Mouse (Mus musculus) forebrain, embryonic 16.5 days (tissue): ENCODE data around the gene Sh2d7. TPM values are rescaled to one million over a fixed set of nuclear protein-coding genes. Genes with fewer than 3 reads are reported as not detected.

Experiments used
- ATAC-seq: fragments of 200-750 bp; cut with Nextera tagmentation; 2 replicates; pipeline ENCODE4 v1.8.0; 2017; ENCODE audit warnings: mild to moderate bottlenecking, moderate library complexity
- H3K27ac ChIP-seq: fragments of 300-500 bp; sonication (generic); 2 replicates; pipeline ENCODE4 v1.5.1; 2014; ENCODE audit warnings: low read length, control low read depth
- H3K27me3 ChIP-seq: fragments of 300-500 bp; sonication (generic); replicated peaks from 2 replicates; pipeline ENCODE4 v1.6.1; 2014; ENCODE audit warnings: low read length; ENCODE audit not compliant: control insufficient read depth, insufficient read depth
- H3K36me3 ChIP-seq: fragments of 300-500 bp; sonication (generic); 2 replicates; pipeline ENCODE4 v1.6.1; 2014; ENCODE audit not compliant: control insufficient read depth, insufficient read depth
- H3K4me1 ChIP-seq: fragments of 300-500 bp; sonication (generic); replicated peaks from 2 replicates; pipeline ENCODE4 v1.6.1; 2014; ENCODE audit warnings: low read length; ENCODE audit not compliant: control insufficient read depth, insufficient read depth
- H3K4me2 ChIP-seq: fragments of 300-500 bp; sonication (generic); 2 replicates; pipeline ENCODE4 v1.6.1; 2014; ENCODE audit warnings: mild to moderate bottlenecking, low read length, control low read depth
- H3K4me3 ChIP-seq: fragments of 300-500 bp; sonication (generic); replicated peaks from 2 replicates; pipeline ENCODE4 v1.5.1; 2014; ENCODE audit warnings: mild to moderate bottlenecking, low read length, control low read depth
- H3K9ac ChIP-seq: fragments of 300-500 bp; sonication (generic); replicated peaks from 2 replicates; pipeline ENCODE4 v1.6.1; 2014; ENCODE audit warnings: low read depth, low read length, control low read depth
- H3K9me3 ChIP-seq: fragments of 300-500 bp; sonication (generic); 2 replicates; pipeline ENCODE4 v1.6.1; 2016; ENCODE audit warnings: low read length; ENCODE audit not compliant: control insufficient read depth
- WGBS: fragments of 180-500 bp; shearing (Covaris S2); extraction: QIAGEN DNeasy Blood & Tissue Kit; methylation state at CpG from one replicate; pipeline ENCODE4 v1.1.7; 2014; 5-methylcytosine and 5-hydroxymethylcytosine counted together
- polyA plus RNA-seq: library from polyadenylated mRNA; unstranded; fragments of >200 nt; fragmentation: Nextera tagmentation; extraction: Ambion mirVana; gene quantifications from 2 replicates; pipeline ENCODE4 v1.2.1, GENCODE M21; 2015

Sh2d7 gene
- 0.16 TPM in 1 of 2 replicates, not detected in the other for polyA plus RNA-seq

GRCm38 (mm10) chr9:54538684-54539083 lies at the start of gene Sh2d7:
TSS of gene Sh2d7 (plus strand) at chr9:54538984.
- 94% methylated on average over 14 of the region's 14 CpGs for WGBS
- Histone ChIP-seq H3K36me3 (no peaks in the 10 kb centered on the region), H3K4me2 (no peak within 1 kb of the TSS), H3K4me3 (no peak within 1 kb of the TSS), H3K9me3 (no peaks in the 10 kb centered on the region), H3K9ac (no peak within 1 kb of the TSS), H3K27me3 (no peaks in the 10 kb centered on the region), H3K27ac (peak within 1 kb of the TSS; percentile 86), H3K4me1 (peaks cover 29% of the 10 kb centered on the region)
- ATAC-seq, result no peak

GRCm38 (mm10) chr9:54489599-54489998 lies 49.2 kb upstream of the Sh2d7 start:
- WGBS, result 79% methylated on average over 2 of the region's 2 CpGs
- H3K9me3 ChIP-seq, result no peaks in the 10 kb centered on the region
- H3K27ac ChIP-seq, result no peak overlapping the region
- H3K4me3 ChIP-seq, result no peak overlapping the region
- no peak overlapping the region for H3K4me2 ChIP-seq
- no peaks in the 10 kb centered on the region for H3K27me3 ChIP-seq
- no peaks in the 10 kb centered on the region for H3K4me1 ChIP-seq
- H3K9ac ChIP-seq, result no peak overlapping the region
- no peak for ATAC-seq
- no peaks in the 10 kb centered on the region for H3K36me3 ChIP-seq

- H3K4me1 ChIP-seq, result no peaks in the 10 kb centered on the region
- no peak overlapping the region for H3K4me2 ChIP-seq
- no peaks in the 10 kb centered on the region for H3K36me3 ChIP-seq
- H3K27me3 ChIP-seq, result no peaks in the 10 kb centered on the region
- H3K9me3 ChIP-seq, result no peaks in the 10 kb centered on the region
- ATAC-seq, result no peak
- no peak overlapping the region for H3K27ac ChIP-seq
- no peak overlapping the region for H3K4me3 ChIP-seq
- 95% methylated on average over 2 of the region's 2 CpGs for WGBS
- H3K9ac ChIP-seq, result no peak overlapping the region
Measured at GRCm38 (mm10) chr9:54490431-54490830, 48.4 kb upstream of the Sh2d7 start.

- 85% methylated on average over 6 of the region's 6 CpGs for WGBS
- H3K4me1 ChIP-seq, result peaks cover 24% of the 10 kb centered on the region
Measured at GRCm38 (mm10) chr9:54499291-54499690, 39.5 kb upstream of the Sh2d7 start.

GRCm38 (mm10) chr9:54499791-54500190 lies 39.0 kb upstream of the Sh2d7 start:
- Histone ChIP-seq H3K9me3 (no peaks in the 10 kb centered on the region), H3K4me1 (peaks cover 24% of the 10 kb centered on the region), H3K4me2 (peak overlapping the region; percentile 53), H3K27me3 (no peaks in the 10 kb centered on the region), H3K36me3 (no peaks in the 10 kb centered on the region), H3K27ac (no peak overlapping the region), H3K9ac (no peak overlapping the region), H3K4me3 (peak overlapping the region; percentile 22)
- no peak for ATAC-seq
- WGBS, result 76% methylated on average over 3 of the region's 3 CpGs

More at GRCm38 (mm10) chr9:54499291-54499690, 39.5 kb upstream of the Sh2d7 start:
- Histone ChIP-seq H3K4me2 (peak overlapping the region; percentile 53), H3K4me3 (no peak overlapping the region), H3K9me3 (no peaks in the 10 kb centered on the region), H3K27ac (no peak overlapping the region), H3K27me3 (no peaks in the 10 kb centered on the region), H3K36me3 (no peaks in the 10 kb centered on the region), H3K9ac (no peak overlapping the region)
- no peak for ATAC-seq

- H3K36me3 ChIP-seq, result no peaks in the 10 kb centered on the region
- peak overlapping the region; percentile 81 for H3K4me3 ChIP-seq
- H3K27me3 ChIP-seq, result no peaks in the 10 kb centered on the region
- peaks cover 24% of the 10 kb centered on the region for H3K4me1 ChIP-seq
- H3K9ac ChIP-seq, result peak overlapping the region; percentile 91
- no peaks in the 10 kb centered on the region for H3K9me3 ChIP-seq
- ATAC-seq, result peak; percentile 73
- H3K4me2 ChIP-seq, result peak overlapping the region; percentile 74
- WGBS, result 0% methylated on average over 42 of the region's 43 CpGs
- peak overlapping the region; percentile 88 for H3K27ac ChIP-seq
Measured at GRCm38 (mm10) chr9:54500832-54501452, 37.8 kb upstream of the Sh2d7 start.

GRCm38 (mm10) chr9:54501453-54502110 lies 37.2 kb upstream of the Sh2d7 start, which contains the start of gene Dmxl2:
TSS of gene Dmxl2 (minus strand) at chr9:54501626.
- no peaks in the 10 kb centered on the region for H3K27me3 ChIP-seq
- no peaks in the 10 kb centered on the region for H3K9me3 ChIP-seq
- H3K36me3 ChIP-seq, result no peaks in the 10 kb centered on the region
- H3K4me2 ChIP-seq, result peak within 1 kb of the TSS; percentile 74
- peaks cover 24% of the 10 kb centered on the region for H3K4me1 ChIP-seq
- peak within 1 kb of the TSS; percentile 88 for H3K27ac ChIP-seq
- peak within 1 kb of the TSS; percentile 91 for H3K9ac ChIP-seq
- H3K4me3 ChIP-seq, result peak within 1 kb of the TSS; percentile 81
- under 1% methylated on average over 92 of the region's 99 CpGs for WGBS
- ATAC-seq, result peak; percentile 94

GRCm38 (mm10) chr9:54502111-54502495 lies 36.7 kb upstream of the Sh2d7 start:
- Histone ChIP-seq H3K4me3 (peak overlapping the region; percentile 81), H3K4me1 (peaks cover 24% of the 10 kb centered on the region), H3K27ac (peak overlapping the region; percentile 47), H3K9me3 (no peaks in the 10 kb centered on the region), H3K27me3 (no peaks in the 10 kb centered on the region), H3K36me3 (no peaks in the 10 kb centered on the region), H3K9ac (peak overlapping the region; percentile 91), H3K4me2 (peak overlapping the region; percentile 74)
- no peak for ATAC-seq
- WGBS, result under 1% methylated on average over 13 of the region's 13 CpGs

- no peaks in the 10 kb centered on the region for H3K36me3 ChIP-seq
- no peak overlapping the region for H3K27ac ChIP-seq
- no peaks in the 10 kb centered on the region for H3K27me3 ChIP-seq
- peak overlapping the region; percentile 74 for H3K4me2 ChIP-seq
- H3K4me1 ChIP-seq, result peaks cover 24% of the 10 kb centered on the region
- no peaks in the 10 kb centered on the region for H3K9me3 ChIP-seq
- no peak overlapping the region; the same call in 1 of the 2 replicates for H3K9ac ChIP-seq
- WGBS, result 5% methylated on average over 12 of the region's 12 CpGs
- no peak for ATAC-seq
- H3K4me3 ChIP-seq, result peak overlapping the region; percentile 81; the same call in 1 of the 2 replicates
Measured at GRCm38 (mm10) chr9:54502873-54503272, 35.9 kb upstream of the Sh2d7 start.
